Mouse (Mus musculus) thymus, adult 2 months (tissue): ENCODE results near the gene Prkrip1.
A peak's percentile ranks its signal among the peaks of the same experiment; 100 is the strongest.

Experiments
- CTCF ChIP-seq: fragments of 200-500 bp; IDR thresholded peaks from 2 replicates; pipeline ENCODE4 v1.5.1; 2012; ENCODE audit warnings: mild to moderate bottlenecking, control low read depth, low read length, moderate library complexity, borderline replicate concordance; ENCODE audit not compliant: control insufficient read depth, poor library complexity, insufficient read depth; ENCODE audit errors: extremely low read depth
- POLR2A ChIP-seq: fragments of 200-500 bp; IDR thresholded peaks from 2 replicates; pipeline ENCODE4 v1.6.1; 2012; ENCODE audit warnings: mild to moderate bottlenecking, low read length, control low read depth, moderate library complexity; ENCODE audit not compliant: control insufficient read depth, poor library complexity, insufficient read depth; ENCODE audit errors: extremely low read depth

DNA sequence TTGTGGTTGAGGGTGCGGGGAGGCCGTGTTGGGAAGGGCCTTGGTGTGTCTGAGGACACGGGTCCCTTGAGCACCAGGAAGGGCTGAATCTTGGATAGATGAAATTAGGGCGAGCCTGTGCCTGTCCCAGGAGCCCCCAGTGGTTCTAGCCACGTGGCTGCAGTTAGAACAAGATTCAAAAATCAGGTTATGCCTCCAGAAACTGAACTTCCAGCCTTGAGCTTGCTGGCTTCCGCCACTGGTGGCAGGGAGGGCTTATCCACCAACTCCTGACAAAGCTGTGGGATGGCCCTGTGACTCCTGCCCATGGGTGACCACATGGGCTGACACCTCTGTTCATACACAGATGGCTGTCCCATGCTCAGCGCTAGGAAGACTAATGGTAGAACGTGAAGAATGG lies 51.1 kb downstream of the Prkrip1 start:
- TF ChIP-seq CTCF (0 out of 2 replicates have a peak, but pooled peaks have one; percentile 30), POLR2A (no peak)
